Mouse (Mus musculus): ENCODE results near the gene Cd59b. TPM values are rescaled to one million over a fixed set of nuclear protein-coding genes. Genes with fewer than 3 reads are reported as not detected.

Cd59b gene
- polyA plus RNA-seq, 1 experiment, result 25.0 TPM

GRCm38 (mm10) chr2:104043624-104044478 lies 25.8 kb upstream of the Cd59b start:
- no peak overlapping the region for H3K4me3 ChIP-seq (ENCODE audit: insufficient read depth, low read depth, low read length)
- no peak for TF ChIP-seq POLR2A (IDR thresholded peaks at IDR 0.05; ENCODE audit: low read depth, low read length)
- no peak for TF ChIP-seq CTCF (conservative IDR thresholded peaks at IDR 0.05; ENCODE audit: insufficient read depth, insufficient read length, low read depth, low read length)
- H3K27me3 ChIP-seq (replicated peaks; ENCODE audit: control insufficient read depth, insufficient read depth, low read length), result no peaks in the 10 kb centered on the region
- H3K4me1 ChIP-seq (ENCODE audit: control insufficient read depth, insufficient read depth, low read length), result peaks cover 8% of the 10 kb centered on the region
- WGBS, result 26% methylated on average over 5 of the region's 5 CpGs
- H3K36me3 ChIP-seq (ENCODE audit: control insufficient read depth, insufficient read depth, low read length), result peaks cover 14% of the 10 kb centered on the region
- peak overlapping the region; percentile 77 for H3K27ac ChIP-seq (ENCODE audit: insufficient read depth, low read depth, low read length)
- peak; percentile 11 for DNase-seq

GRCm38 (mm10) chr2:104044479-104045080 lies 25.1 kb upstream of the Cd59b start:
- Histone ChIP-seq H3K4me3 (ENCODE audit: insufficient read depth, low read depth, low read length) (no peak overlapping the region), H3K36me3 (ENCODE audit: control insufficient read depth, insufficient read depth, low read length) (peaks cover 14% of the 10 kb centered on the region), H3K4me1 (ENCODE audit: control insufficient read depth, insufficient read depth, low read length) (peaks cover 8% of the 10 kb centered on the region), H3K27ac (ENCODE audit: insufficient read depth, low read depth, low read length) (peak overlapping the region; percentile 75; the same call in 1 of the 2 replicates), H3K27me3 (replicated peaks; ENCODE audit: control insufficient read depth, insufficient read depth, low read length) (no peaks in the 10 kb centered on the region)
- peak; percentile 48 for DNase-seq
- TF ChIP-seq POLR2A (IDR thresholded peaks at IDR 0.05; ENCODE audit: low read depth, low read length) (no peak), CTCF (conservative IDR thresholded peaks at IDR 0.05; ENCODE audit: insufficient read depth, insufficient read length, low read depth, low read length) (no peak)
- WGBS, result 43% methylated on average over 1 of the region's 1 CpGs

GRCm38 (mm10) chr2:104058381-104058780 lies 11.3 kb upstream of the Cd59b start:
- DNase-seq, result no peak
- Histone ChIP-seq H3K27me3 (replicated peaks; ENCODE audit: control insufficient read depth, insufficient read depth, low read length) (no peaks in the 10 kb centered on the region), H3K4me3 (ENCODE audit: insufficient read depth, low read depth, low read length) (no peak overlapping the region), H3K4me1 (ENCODE audit: control insufficient read depth, insufficient read depth, low read length) (no peaks in the 10 kb centered on the region), H3K36me3 (ENCODE audit: control insufficient read depth, insufficient read depth, low read length) (peaks cover 8% of the 10 kb centered on the region; the same call in 1 of the 2 replicates), H3K27ac (ENCODE audit: insufficient read depth, low read depth, low read length) (no peak overlapping the region)
- no peak for TF ChIP-seq CTCF (conservative IDR thresholded peaks at IDR 0.05; ENCODE audit: insufficient read depth, insufficient read length, low read depth, low read length)
- TF ChIP-seq POLR2A (IDR thresholded peaks at IDR 0.05; ENCODE audit: low read depth, low read length), result no peak
- WGBS, result 87% methylated on average over 1 of the region's 1 CpGs

GRCm38 (mm10) chr2:104058954-104059353 lies 10.7 kb upstream of the Cd59b start:
- TF ChIP-seq POLR2A (IDR thresholded peaks at IDR 0.05; ENCODE audit: low read depth, low read length) (no peak), CTCF (conservative IDR thresholded peaks at IDR 0.05; ENCODE audit: insufficient read depth, insufficient read length, low read depth, low read length) (no peak)
- H3K27me3 ChIP-seq (replicated peaks; ENCODE audit: control insufficient read depth, insufficient read depth, low read length), result no peaks in the 10 kb centered on the region
- H3K36me3 ChIP-seq (ENCODE audit: control insufficient read depth, insufficient read depth, low read length), result peaks cover 8% of the 10 kb centered on the region; the same call in 1 of the 2 replicates
- no peak overlapping the region for H3K4me3 ChIP-seq (ENCODE audit: insufficient read depth, low read depth, low read length)
- H3K4me1 ChIP-seq (ENCODE audit: control insufficient read depth, insufficient read depth, low read length), result no peaks in the 10 kb centered on the region
- H3K27ac ChIP-seq (ENCODE audit: insufficient read depth, low read depth, low read length), result no peak overlapping the region
- no peak for DNase-seq
- 91% methylated on average over 4 of the region's 4 CpGs for WGBS

DNA sequence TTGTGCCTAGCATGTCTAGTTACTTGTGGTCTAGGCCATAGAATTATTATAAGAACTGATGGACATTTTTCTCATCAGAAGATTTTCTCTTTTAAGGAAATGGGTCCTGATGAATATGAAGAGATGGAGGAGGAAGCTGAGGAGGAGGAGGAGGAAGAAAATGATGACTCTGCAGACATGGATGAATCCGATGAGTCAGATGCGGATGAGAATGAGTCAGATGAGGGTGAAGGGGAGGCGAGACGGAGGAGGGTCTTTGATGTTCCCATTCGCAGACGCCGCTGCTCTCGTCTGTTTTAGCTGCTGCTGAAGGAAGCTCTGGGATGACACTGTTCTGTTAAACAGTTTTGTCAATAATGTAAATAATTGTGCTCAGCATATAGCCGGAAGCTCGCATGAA lies 9.9 kb upstream of the Cd59b start:
- H3K27ac ChIP-seq (ENCODE audit: insufficient read depth, low read depth, low read length), result no peak overlapping the region
- no peak overlapping the region for H3K4me3 ChIP-seq (ENCODE audit: insufficient read depth, low read depth, low read length)
- H3K4me1 ChIP-seq (ENCODE audit: control insufficient read depth, insufficient read depth, low read length), result no peaks in the 10 kb centered on the region
- no peaks in the 10 kb centered on the region for H3K27me3 ChIP-seq (replicated peaks; ENCODE audit: control insufficient read depth, insufficient read depth, low read length)
- 83% methylated on average over 10 of the region's 10 CpGs for WGBS
- TF ChIP-seq POLR2A (IDR thresholded peaks at IDR 0.05; ENCODE audit: low read depth, low read length) (no peak), CTCF (conservative IDR thresholded peaks at IDR 0.05; ENCODE audit: insufficient read depth, insufficient read length, low read depth, low read length) (no peak)
- no peak for DNase-seq
- peaks cover 7% of the 10 kb centered on the region; the same call in 1 of the 2 replicates for H3K36me3 ChIP-seq (ENCODE audit: control insufficient read depth, insufficient read depth, low read length)

- WGBS, result 96% methylated on average over 6 of the region's 6 CpGs
- no peak for TF ChIP-seq CTCF (conservative IDR thresholded peaks at IDR 0.05; ENCODE audit: insufficient read depth, insufficient read length, low read depth, low read length)
- no peak for TF ChIP-seq POLR2A (IDR thresholded peaks at IDR 0.05; ENCODE audit: low read depth, low read length)
Measured at GRCm38 (mm10) chr2:104060996-104061395, 8.7 kb upstream of the Cd59b start.

GRCm38 (mm10) chr2:104062665-104063064 lies 7.0 kb upstream of the Cd59b start:
- H3K27me3 ChIP-seq (replicated peaks; ENCODE audit: control insufficient read depth, insufficient read depth, low read length), result no peaks in the 10 kb centered on the region
- no peaks in the 10 kb centered on the region for H3K4me1 ChIP-seq (ENCODE audit: control insufficient read depth, insufficient read depth, low read length)
- TF ChIP-seq POLR2A (IDR thresholded peaks at IDR 0.05; ENCODE audit: low read depth, low read length) (no peak), CTCF (conservative IDR thresholded peaks at IDR 0.05; ENCODE audit: insufficient read depth, insufficient read length, low read depth, low read length) (no peak)
- peaks cover 3% of the 10 kb centered on the region; the same call in 1 of the 2 replicates for H3K36me3 ChIP-seq (ENCODE audit: control insufficient read depth, insufficient read depth, low read length)
- H3K27ac ChIP-seq (ENCODE audit: insufficient read depth, low read depth, low read length), result no peak overlapping the region
- no peak overlapping the region for H3K4me3 ChIP-seq (ENCODE audit: insufficient read depth, low read depth, low read length)
- DNase-seq, result no peak

More at GRCm38 (mm10) chr2:104060996-104061395, 8.7 kb upstream of the Cd59b start:
- no peak for DNase-seq
- Histone ChIP-seq H3K36me3 (ENCODE audit: control insufficient read depth, insufficient read depth, low read length) (peaks cover 3% of the 10 kb centered on the region; the same call in 1 of the 2 replicates), H3K4me3 (ENCODE audit: insufficient read depth, low read depth, low read length) (no peak overlapping the region), H3K27ac (ENCODE audit: insufficient read depth, low read depth, low read length) (no peak overlapping the region), H3K4me1 (ENCODE audit: control insufficient read depth, insufficient read depth, low read length) (no peaks in the 10 kb centered on the region), H3K27me3 (replicated peaks; ENCODE audit: control insufficient read depth, insufficient read depth, low read length) (no peaks in the 10 kb centered on the region)
